Mouse (Mus musculus): ENCODE results near the gene Bpifc. TPM values are rescaled to one million over a fixed set of nuclear protein-coding genes. Genes with fewer than 3 reads are reported as not detected.

Gene Bpifc
- polyA plus RNA-seq (2015; fragmentation: Nextera tagmentation; extraction: Ambion mirVana) = 3.0 and 6.3 TPM in 2 replicates

GRCm38 (mm10) chr10:86011781-86012180 lies at the start of gene Bpifc:
Gene Bpifc, minus strand, starts transcription at chr10:86011895.
- Histone ChIP-seq H3K27ac (ENCODE audit: low read length) (peak within 1 kb of the TSS; percentile 21; the same call in 1 of the 2 replicates), H3K36me3 (ENCODE audit: control insufficient read depth, insufficient read depth, low read length) (no peaks in the 10 kb centered on the region), H3K4me3 (replicated peaks; ENCODE audit: low read length) (no peak within 1 kb of the TSS), H3K9ac (ENCODE audit: low read length) (no peak within 1 kb of the TSS), H3K4me1 (ENCODE audit: control insufficient read depth, insufficient read depth, low read length) (no peaks in the 10 kb centered on the region), H3K4me2 (ENCODE audit: low read depth, low read length) (no peak within 1 kb of the TSS), H3K9me3 (replicated peaks; ENCODE audit: control insufficient read depth, low read length) (no peaks in the 10 kb centered on the region), H3K27me3 (ENCODE audit: control insufficient read depth, insufficient read depth, low read length) (no peaks in the 10 kb centered on the region)
- no peak for ATAC-seq (ENCODE audit: insufficient read depth, low FRiP score)
- 91% methylated on average over 2 of the region's 2 CpGs for WGBS

- no peak overlapping the region for H3K4me2 ChIP-seq (ENCODE audit: low read depth, low read length)
Measured at GRCm38 (mm10) chr10:86060267-86060666, 48.6 kb upstream of the Bpifc start.

GRCm38 (mm10) chr10:86057712-86058111 lies 46.0 kb upstream of the Bpifc start:
- Histone ChIP-seq H3K27me3 (ENCODE audit: control insufficient read depth, insufficient read depth, low read length) (no peaks in the 10 kb centered on the region), H3K4me1 (ENCODE audit: control insufficient read depth, insufficient read depth, low read length) (no peaks in the 10 kb centered on the region), H3K4me2 (ENCODE audit: low read depth, low read length) (no peak overlapping the region), H3K9me3 (replicated peaks; ENCODE audit: control insufficient read depth, low read length) (0 out of 2 replicates have a peak, but pooled peaks cover 8% of the 10 kb centered on the region), H3K27ac (ENCODE audit: low read length) (no peak overlapping the region), H3K36me3 (ENCODE audit: control insufficient read depth, insufficient read depth, low read length) (0 out of 2 replicates have a peak, but pooled peaks cover 3% of the 10 kb centered on the region), H3K4me3 (replicated peaks; ENCODE audit: low read length) (no peak overlapping the region), H3K9ac (ENCODE audit: low read length) (no peak overlapping the region)
- WGBS = 56% methylated on average over 2 of the region's 2 CpGs
- ATAC-seq (ENCODE audit: insufficient read depth, low FRiP score) = no peak

More at GRCm38 (mm10) chr10:86060267-86060666, 48.6 kb upstream of the Bpifc start:
- Histone ChIP-seq H3K4me3 (replicated peaks; ENCODE audit: low read length) (no peak overlapping the region), H3K27me3 (ENCODE audit: control insufficient read depth, insufficient read depth, low read length) (no peaks in the 10 kb centered on the region), H3K4me1 (ENCODE audit: control insufficient read depth, insufficient read depth, low read length) (no peaks in the 10 kb centered on the region), H3K36me3 (ENCODE audit: control insufficient read depth, insufficient read depth, low read length) (0 out of 2 replicates have a peak, but pooled peaks cover 3% of the 10 kb centered on the region), H3K27ac (ENCODE audit: low read length) (no peak overlapping the region), H3K9me3 (replicated peaks; ENCODE audit: control insufficient read depth, low read length) (0 out of 2 replicates have a peak, but pooled peaks cover 8% of the 10 kb centered on the region), H3K9ac (ENCODE audit: low read length) (no peak overlapping the region)
- ATAC-seq (ENCODE audit: insufficient read depth, low FRiP score) = no peak
- 51% methylated on average over 3 of the region's 3 CpGs for WGBS

GRCm38 (mm10) chr10:86057286-86057685 lies 45.6 kb upstream of the Bpifc start:
- H3K9ac ChIP-seq (ENCODE audit: low read length) = no peak overlapping the region
- H3K9me3 ChIP-seq (replicated peaks; ENCODE audit: control insufficient read depth, low read length) = 0 out of 2 replicates have a peak, but pooled peaks cover 7% of the 10 kb centered on the region
- 0 out of 2 replicates have a peak, but pooled peaks cover 3% of the 10 kb centered on the region for H3K36me3 ChIP-seq (ENCODE audit: control insufficient read depth, insufficient read depth, low read length)
- H3K4me2 ChIP-seq (ENCODE audit: low read depth, low read length) = no peak overlapping the region
- no peaks in the 10 kb centered on the region for H3K4me1 ChIP-seq (ENCODE audit: control insufficient read depth, insufficient read depth, low read length)
- H3K27ac ChIP-seq (ENCODE audit: low read length) = no peak overlapping the region
- H3K4me3 ChIP-seq (replicated peaks; ENCODE audit: low read length) = no peak overlapping the region
- no peaks in the 10 kb centered on the region for H3K27me3 ChIP-seq (ENCODE audit: control insufficient read depth, insufficient read depth, low read length)
- 0 out of 2 replicates have a peak, but pooled peaks have one; percentile 15 for ATAC-seq (ENCODE audit: insufficient read depth, low FRiP score)
- 83% methylated on average over 11 of the region's 11 CpGs for WGBS

- no peaks in the 10 kb centered on the region for H3K4me1 ChIP-seq (ENCODE audit: control insufficient read depth, insufficient read depth, low read length)
- WGBS = 84% methylated on average over 8 of the region's 8 CpGs
- no peak overlapping the region for H3K4me2 ChIP-seq (ENCODE audit: low read depth, low read length)
- H3K9ac ChIP-seq (ENCODE audit: low read length) = no peak overlapping the region
- no peaks in the 10 kb centered on the region for H3K9me3 ChIP-seq (replicated peaks; ENCODE audit: control insufficient read depth, low read length)
- H3K36me3 ChIP-seq (ENCODE audit: control insufficient read depth, insufficient read depth, low read length) = 0 out of 2 replicates have a peak, but pooled peaks cover 3% of the 10 kb centered on the region
- H3K27me3 ChIP-seq (ENCODE audit: control insufficient read depth, insufficient read depth, low read length) = no peaks in the 10 kb centered on the region
- no peak overlapping the region for H3K4me3 ChIP-seq (replicated peaks; ENCODE audit: low read length)
- H3K27ac ChIP-seq (ENCODE audit: low read length) = no peak overlapping the region
- ATAC-seq (ENCODE audit: insufficient read depth, low FRiP score) = 0 out of 2 replicates have a peak, but pooled peaks have one; percentile 11
Measured at GRCm38 (mm10) chr10:86056297-86056903, 44.7 kb upstream of the Bpifc start.

GRCm38 (mm10) chr10:86052818-86053522 lies 41.3 kb upstream of the Bpifc start:
- Histone ChIP-seq H3K9me3 (replicated peaks; ENCODE audit: control insufficient read depth, low read length) (no peaks in the 10 kb centered on the region), H3K27ac (ENCODE audit: low read length) (no peak overlapping the region), H3K4me3 (replicated peaks; ENCODE audit: low read length) (no peak overlapping the region), H3K4me2 (ENCODE audit: low read depth, low read length) (no peak overlapping the region), H3K27me3 (ENCODE audit: control insufficient read depth, insufficient read depth, low read length) (no peaks in the 10 kb centered on the region), H3K36me3 (ENCODE audit: control insufficient read depth, insufficient read depth, low read length) (0 out of 2 replicates have a peak, but pooled peaks cover 3% of the 10 kb centered on the region), H3K9ac (ENCODE audit: low read length) (no peak overlapping the region), H3K4me1 (ENCODE audit: control insufficient read depth, insufficient read depth, low read length) (no peaks in the 10 kb centered on the region)
- ATAC-seq (ENCODE audit: insufficient read depth, low FRiP score) = no peak
- WGBS = 70% methylated on average over 10 of the region's 10 CpGs

- no peaks in the 10 kb centered on the region for H3K9me3 ChIP-seq (replicated peaks; ENCODE audit: control insufficient read depth, low read length)
- H3K4me1 ChIP-seq (ENCODE audit: control insufficient read depth, insufficient read depth, low read length) = no peaks in the 10 kb centered on the region
- H3K27ac ChIP-seq (ENCODE audit: low read length) = no peak overlapping the region
- no peak for ATAC-seq (ENCODE audit: insufficient read depth, low FRiP score)
- no peak overlapping the region for H3K4me3 ChIP-seq (replicated peaks; ENCODE audit: low read length)
- no peak overlapping the region for H3K4me2 ChIP-seq (ENCODE audit: low read depth, low read length)
- H3K27me3 ChIP-seq (ENCODE audit: control insufficient read depth, insufficient read depth, low read length) = no peaks in the 10 kb centered on the region
- H3K9ac ChIP-seq (ENCODE audit: low read length) = no peak overlapping the region
- peaks cover 3% of the 10 kb centered on the region for H3K36me3 ChIP-seq (ENCODE audit: control insufficient read depth, insufficient read depth, low read length)
- WGBS = 85% methylated on average over 2 of the region's 2 CpGs
Measured at GRCm38 (mm10) chr10:86050522-86050921, 38.8 kb upstream of the Bpifc start.

- no peak overlapping the region for H3K27ac ChIP-seq (ENCODE audit: low read length)
- ATAC-seq (ENCODE audit: insufficient read depth, low FRiP score) = no peak
Measured at GRCm38 (mm10) chr10:86047786-86048185, 36.1 kb upstream of the Bpifc start.

GRCm38 (mm10) chr10:86046371-86046770 lies 34.7 kb upstream of the Bpifc start:
- Histone ChIP-seq H3K9me3 (replicated peaks; ENCODE audit: control insufficient read depth, low read length) (no peaks in the 10 kb centered on the region), H3K4me2 (ENCODE audit: low read depth, low read length) (no peak overlapping the region), H3K4me1 (ENCODE audit: control insufficient read depth, insufficient read depth, low read length) (no peaks in the 10 kb centered on the region), H3K27me3 (ENCODE audit: control insufficient read depth, insufficient read depth, low read length) (no peaks in the 10 kb centered on the region), H3K9ac (ENCODE audit: low read length) (no peak overlapping the region), H3K27ac (ENCODE audit: low read length) (no peak overlapping the region), H3K36me3 (ENCODE audit: control insufficient read depth, insufficient read depth, low read length) (peaks cover 10% of the 10 kb centered on the region), H3K4me3 (replicated peaks; ENCODE audit: low read length) (no peak overlapping the region)
- ATAC-seq (ENCODE audit: insufficient read depth, low FRiP score) = no peak
- WGBS = 88% methylated on average over 1 of the region's 1 CpGs

More at GRCm38 (mm10) chr10:86047786-86048185, 36.1 kb upstream of the Bpifc start:
- Histone ChIP-seq H3K9ac (ENCODE audit: low read length) (no peak overlapping the region), H3K9me3 (replicated peaks; ENCODE audit: control insufficient read depth, low read length) (no peaks in the 10 kb centered on the region), H3K4me1 (ENCODE audit: control insufficient read depth, insufficient read depth, low read length) (no peaks in the 10 kb centered on the region), H3K36me3 (ENCODE audit: control insufficient read depth, insufficient read depth, low read length) (peaks cover 10% of the 10 kb centered on the region), H3K4me2 (ENCODE audit: low read depth, low read length) (no peak overlapping the region), H3K27me3 (ENCODE audit: control insufficient read depth, insufficient read depth, low read length) (no peaks in the 10 kb centered on the region), H3K4me3 (replicated peaks; ENCODE audit: low read length) (no peak overlapping the region)
- 90% methylated on average over 9 of the region's 9 CpGs for WGBS

Data from stomach, embryonic 16.5 days (tissue).